ENCODE assay signal across 20 mouse cellular contexts in genomic region chr2:127346334-127346733, GRCm38 (mm10). TPM values are rescaled to one million over a fixed set of nuclear protein-coding genes. Genes with fewer than 3 reads are reported as not detected.
A peak's percentile ranks its signal among the peaks of the same experiment; 100 is the strongest.
DNase-seq lines count a peak whose midpoint lies in the region; ATAC-seq and TF ChIP-seq lines count a peak whose summit lies in the region.
"Had no signal": no experiment of that assay in that cellular context is flagged by ENCODE, and none has a peak within 500 bp of the region (broad histone marks: within the 10 kb centered on the region; RNA-seq: fewer than 3 reads in every experiment).

No protein-coding gene starts in this region.

- peaks cover 4% of the 10 kb centered on the region; the same call in 1 of the 2 replicates for H3K27me3 ChIP-seq in heart, postnatal 0 days (ENCODE audit: control insufficient read depth, insufficient read depth, low read length)
- H3K27me3 ChIP-seq in lung, postnatal 0 days (replicated peaks; ENCODE audit: insufficient read depth, low read length), result no peaks in the 10 kb centered on the region
- no peaks in the 10 kb centered on the region for H3K27me3 ChIP-seq in CH12.LX (replicated peaks)
- peaks cover 37% of the 10 kb centered on the region for H3K27me3 ChIP-seq in heart, embryonic 10.5 days (ENCODE audit: insufficient read depth, poor library complexity, severe bottlenecking)
- H3K27me3 ChIP-seq: embryonic facial prominence, embryonic 12.5 days had no signal

- H3K4me2 ChIP-seq in heart, postnatal 0 days (ENCODE audit: low read depth, low read length), result no peak overlapping the region
- H3K4me2 ChIP-seq in lung, postnatal 0 days (replicated peaks; ENCODE audit: low read depth, low read length), result no peak overlapping the region
- H3K4me2 ChIP-seq in CH12.LX (ENCODE audit: insufficient read depth, low read depth, poor library complexity, severe bottlenecking), result no peak overlapping the region
- H3K4me2 ChIP-seq: embryonic facial prominence, embryonic 12.5 days; midbrain, embryonic 12.5 days; neural tube, embryonic 15.5 days had no signal

- no peak for TF ChIP-seq EP300 in heart, postnatal 0 days (IDR thresholded peaks at IDR 0.05; ENCODE audit: low read depth)
- TF ChIP-seq EP300 in lung, postnatal 0 days (IDR thresholded peaks at IDR 0.05), result no peak
- TF ChIP-seq EP300 in CH12.LX (IDR thresholded peaks at IDR 0.05; ENCODE audit: low read length), result no peak

- DNase-seq in heart, postnatal 0 days (ENCODE audit: low spot score), result no peak
- no peak for DNase-seq in heart, postnatal 10 days
- no peak for DNase-seq in lung, postnatal 0 days (ENCODE audit: low spot score)
- DNase-seq in lung, postnatal 36 days, result no peak
- peak; percentile 52 for DNase-seq in CH12.LX (ENCODE audit: extremely low read depth)
- DNase-seq in heart, embryonic 10.5 days (ENCODE audit: low spot score), result no peak
- no peak for DNase-seq in left cerebral cortex, adult 8-10 months (ENCODE audit: low spot score in 2 of 2)
- DNase-seq: adrenal gland, postnatal 14 days; cerebellum, adult 11-12 months; gastrocnemius, postnatal 25 days; heart, postnatal 36 days; lung, adult 18-20 months had no signal

- H3K9ac ChIP-seq in heart, postnatal 0 days (replicated peaks; ENCODE audit: low read depth, low read length), result no peak overlapping the region
- no peak overlapping the region for H3K9ac ChIP-seq in lung, postnatal 0 days (replicated peaks; ENCODE audit: low read depth)
- no peak overlapping the region for H3K9ac ChIP-seq in CH12.LX (ENCODE audit: insufficient read depth, low read depth)
- H3K9ac ChIP-seq: embryonic facial prominence, embryonic 12.5 days; midbrain, embryonic 12.5 days; neural tube, embryonic 15.5 days had no signal

- TF ChIP-seq CTCF in heart, postnatal 0 days (IDR thresholded peaks at IDR 0.05; ENCODE audit: low read depth), result peak; percentile 42
- peak; percentile 55 for TF ChIP-seq CTCF in lung, postnatal 0 days (IDR thresholded peaks at IDR 0.05)
- TF ChIP-seq CTCF in CH12.LX (conservative IDR thresholded peaks at IDR 0.05 in 1 of 2, IDR thresholded peaks at IDR 0.05 in 1 of 2; ENCODE audit: low read depth in 2 of 2, low read length in 2 of 2), result peak; percentile 30 to 84; a peak in 3 of 4 replicates

- intact Hi-C loops in heart, postnatal 10 days (cut with DNase I), result no loop called here

- WGBS in heart, postnatal 0 days, result 51% methylated on average over 1 of the region's 1 CpGs
- WGBS in lung, postnatal 0 days, result 45% methylated on average over 1 of the region's 1 CpGs
- 53% methylated on average over 1 of the region's 1 CpGs for WGBS in heart, embryonic 10.5 days

- no peaks in the 10 kb centered on the region for H3K4me1 ChIP-seq in heart, postnatal 0 days (ENCODE audit: control insufficient read depth, insufficient read depth)
- H3K4me1 ChIP-seq in lung, postnatal 0 days (ENCODE audit: insufficient read depth, low read depth, low read length), result no peaks in the 10 kb centered on the region
- peaks cover 0 to 9% of the 10 kb centered on the region in 2 experiments; a peak in 2 of 4 replicates for H3K4me1 ChIP-seq in CH12.LX (ENCODE audit: control insufficient read depth in 1 of 2, insufficient read depth in 2 of 2)
- no peaks in the 10 kb centered on the region for H3K4me1 ChIP-seq in heart, embryonic 10.5 days
- H3K4me1 ChIP-seq: embryonic facial prominence, embryonic 12.5 days; midbrain, embryonic 12.5 days; neural tube, embryonic 15.5 days had no signal

- H3K27ac ChIP-seq in heart, postnatal 0 days (ENCODE audit: low read depth), result no peak overlapping the region
- H3K27ac ChIP-seq in lung, postnatal 0 days (ENCODE audit: low read length), result no peak overlapping the region
- no peak overlapping the region for H3K27ac ChIP-seq in CH12.LX (ENCODE audit: insufficient read depth, low read depth)
- H3K27ac ChIP-seq in heart, embryonic 10.5 days, result no peak overlapping the region
- H3K27ac ChIP-seq: embryonic facial prominence, embryonic 12.5 days; midbrain, embryonic 12.5 days; neural tube, embryonic 15.5 days had no signal

- dilution Hi-C loops in CH12.LX (cut with MboI; ENCODE audit: extremely low pct_ligation_motif_present, extremely low pct_unique_long_range_greater_than_20kb, low sequenced_read_pairs), result no loop called here

- ATAC-seq in heart, postnatal 0 days (ENCODE audit: insufficient read depth, low read depth), result no peak; the same call in 1 of the 2 replicates
- ATAC-seq in lung, postnatal 0 days, result no peak
- ATAC-seq in megakaryocyte progenitor cell, adult 5-6 weeks (replicated peaks; ENCODE audit: poor library complexity), result peak; percentile 77
- ATAC-seq: forebrain, embryonic 14.5 days had no signal

- in situ Hi-C loops in CH12.LX (cut with MboI; ENCODE audit: low pct_ligation_motif_present, low pct_unique_long_range_greater_than_20kb, low sequenced_read_pairs), result no loop called here

- H3K36me3 ChIP-seq in heart, postnatal 0 days (replicated peaks; ENCODE audit: control insufficient read depth, insufficient read depth, low read length), result no peaks in the 10 kb centered on the region
- no peaks in the 10 kb centered on the region for H3K36me3 ChIP-seq in lung, postnatal 0 days (ENCODE audit: insufficient read depth, low read length)
- H3K36me3 ChIP-seq in CH12.LX (replicated peaks in 1 of 2; ENCODE audit: control insufficient read depth in 1 of 2, insufficient read depth in 1 of 2, low read length in 1 of 2), result peaks cover 0 to 11% of the 10 kb centered on the region in 2 experiments
- H3K36me3 ChIP-seq in heart, embryonic 10.5 days, result no peaks in the 10 kb centered on the region
- H3K36me3 ChIP-seq: embryonic facial prominence, embryonic 12.5 days; midbrain, embryonic 12.5 days; neural tube, embryonic 15.5 days had no signal

- TF ChIP-seq POLR2A in CH12.LX (IDR thresholded peaks at IDR 0.05; ENCODE audit: low read depth, low read length), result no peak

- no peak overlapping the region for H3K4me3 ChIP-seq in heart, postnatal 0 days (ENCODE audit: low read depth, low read length)
- H3K4me3 ChIP-seq in lung, postnatal 0 days (ENCODE audit: low read depth, low read length), result no peak overlapping the region
- no peak overlapping the region for H3K4me3 ChIP-seq in CH12.LX (replicated peaks in 1 of 3; ENCODE audit: low read depth in 2 of 3, low read length in 2 of 3, poor library complexity in 1 of 3)
- H3K4me3 ChIP-seq in heart, embryonic 10.5 days, result no peak overlapping the region
- H3K4me3 ChIP-seq: embryonic facial prominence, embryonic 12.5 days; midbrain, embryonic 12.5 days; neural tube, embryonic 15.5 days had no signal

- H3K79me2 ChIP-seq in CH12.LX (replicated peaks; ENCODE audit: control insufficient read depth, extremely low read depth, insufficient read depth, poor library complexity, severe bottlenecking), result no peaks in the 10 kb centered on the region

- TF ChIP-seq RAD21 in CH12.LX (IDR thresholded peaks at IDR 0.05; ENCODE audit: low read depth, low read length), result peak; percentile 91

- no peaks in the 10 kb centered on the region for H3K9me3 ChIP-seq in heart, postnatal 0 days (replicated peaks; ENCODE audit: control insufficient read depth, low read length)
- no peaks in the 10 kb centered on the region for H3K9me3 ChIP-seq in lung, postnatal 0 days (ENCODE audit: low read length)
- H3K9me3 ChIP-seq in CH12.LX (replicated peaks; ENCODE audit: low read length), result no peaks in the 10 kb centered on the region
- H3K9me3 ChIP-seq in heart, embryonic 10.5 days, result no peaks in the 10 kb centered on the region
- H3K9me3 ChIP-seq: embryonic facial prominence, embryonic 12.5 days; midbrain, embryonic 12.5 days; neural tube, embryonic 15.5 days had no signal

TF ChIP-seq in CH12.LX, 34 proteins besides CTCF, POLR2A, EP300 and RAD21 (continues in another document):
- TF ChIP-seq KAT2A (IDR thresholded peaks at IDR 0.05; ENCODE audit: insufficient replicate concordance, low read length), result no peak

RNA-seq across cellular contexts. Expression of gene Astl, which starts 7.9 kb away (rescaled TPM):
- total RNA-seq in heart, postnatal 0 days (2014; rRNA removed; ENCODE audit: low replicate concordance), result not detected in 2 replicates
- polyA plus RNA-seq in heart, postnatal 0 days (2015; fragmentation: Nextera tagmentation; extraction: Ambion mirVana), result not detected in 2 replicates
- not detected for total RNA-seq in heart, postnatal 10 days (2021)
- not detected in 2 replicates for polyA plus RNA-seq in lung, postnatal 0 days (2015; fragmentation: Nextera tagmentation; extraction: Ambion mirVana)
- total RNA-seq in CH12.LX (2012; rRNA removed), result 0.08 TPM in 1 of 2 replicates, not detected in the other
- not detected in 2 replicates for total RNA-seq in CH12.LX (2014; rRNA removed)
- not detected in 2 replicates for polyA plus RNA-seq in CH12.LX (2012; ENCODE audit: insufficient read length, low read depth)
- total RNA-seq in megakaryocyte progenitor cell, adult 5-6 weeks (2015), result 0.15 and 0.30 TPM in 2 replicates
- total RNA-seq in megakaryocyte progenitor cell, adult 5-6 weeks (2017), result 0.24 TPM in 1 of 2 replicates, not detected in the other
- 0.08 TPM in 1 of 2 replicates, not detected in the other for polyA plus RNA-seq in heart, embryonic 10.5 days (2016; fragmentation: Nextera tagmentation; extraction: Ambion mirVana)
- total RNA-seq in left cerebral cortex, adult 8-10 months (2022), result not detected
- total RNA-seq: adrenal gland, postnatal 14 days; ES-E14; gastrocnemius, postnatal 25 days; heart, postnatal 36 days; left cerebral cortex, postnatal 25 days had no signal
- polyA plus RNA-seq: embryonic facial prominence, embryonic 12.5 days; forebrain, embryonic 14.5 days; large intestine, adult 2 months; midbrain, embryonic 12.5 days; neural tube, embryonic 15.5 days had no signal

RNA-seq across cellular contexts. Expression of gene Dusp2, which starts 10.4 kb away (rescaled TPM):
- 6.8 and 13.8 TPM in 2 replicates for total RNA-seq in heart, postnatal 0 days (2014; rRNA removed; ENCODE audit: low replicate concordance)
- 5.1 and 7.3 TPM in 2 replicates for polyA plus RNA-seq in heart, postnatal 0 days (2015; fragmentation: Nextera tagmentation; extraction: Ambion mirVana)
- 1 to 10 TPM; 1.2 to 1.8 TPM for total RNA-seq in heart, postnatal 10 days (2021)
- 3.6 and 4.3 TPM in 2 replicates for polyA plus RNA-seq in lung, postnatal 0 days (2015; fragmentation: Nextera tagmentation; extraction: Ambion mirVana)
- total RNA-seq in CH12.LX (2012; rRNA removed) (57.8 and 71.0 TPM in 2 replicates), CH12.LX (2014; rRNA removed) (96.6 and 107 TPM in 2 replicates)
- polyA plus RNA-seq in CH12.LX (2012; ENCODE audit: insufficient read length, low read depth), result 68.5 and 81.5 TPM in 2 replicates
- 76.0 and 76.5 TPM in 2 replicates for total RNA-seq in megakaryocyte progenitor cell, adult 5-6 weeks (2015)
- total RNA-seq in megakaryocyte progenitor cell, adult 5-6 weeks (2017), result 83.2 and 90.0 TPM in 2 replicates
- polyA plus RNA-seq in heart, embryonic 10.5 days (2016; fragmentation: Nextera tagmentation; extraction: Ambion mirVana), result 14.1 and 15.7 TPM in 2 replicates
- 1 to 10 TPM; 2.4 to 3.3 (median 2.5) TPM for total RNA-seq in left cerebral cortex, adult 8-10 months (2022)

RNA-seq across cellular contexts. Expression of gene Adra2b, which starts 16.7 kb away (rescaled TPM):
- total RNA-seq in heart, postnatal 0 days (2014; rRNA removed; ENCODE audit: low replicate concordance), result 1.1 and 2.0 TPM in 2 replicates
- 0.67 and 0.71 TPM in 2 replicates for polyA plus RNA-seq in heart, postnatal 0 days (2015; fragmentation: Nextera tagmentation; extraction: Ambion mirVana)
- 1 to 10 TPM in 1 of 2 experiments, under 1 TPM in 1; 0.84 to 1.1 TPM for total RNA-seq in heart, postnatal 10 days (2021)
- polyA plus RNA-seq in lung, postnatal 0 days (2015; fragmentation: Nextera tagmentation; extraction: Ambion mirVana), result 0.10 and 0.30 TPM in 2 replicates
- total RNA-seq in CH12.LX (2012; rRNA removed) (not detected in 2 replicates), CH12.LX (2014; rRNA removed) (0.08 TPM in 1 of 2 replicates, not detected in the other)
- 0.05 TPM in 1 of 2 replicates, not detected in the other for polyA plus RNA-seq in CH12.LX (2012; ENCODE audit: insufficient read length, low read depth)
- not detected in 2 replicates for total RNA-seq in megakaryocyte progenitor cell, adult 5-6 weeks (2015)
- not detected in 2 replicates for total RNA-seq in megakaryocyte progenitor cell, adult 5-6 weeks (2017)
- 9.2 and 10.1 TPM in 2 replicates for polyA plus RNA-seq in heart, embryonic 10.5 days (2016; fragmentation: Nextera tagmentation; extraction: Ambion mirVana)
- total RNA-seq in left cerebral cortex, adult 8-10 months (2022), result 1 to 10 TPM in 2 of 4 experiments, under 1 TPM in 2; 0.96 to 1.2 (median 1.0) TPM
